Mouse (Mus musculus): ENCODE data around the gene Krtap1-3. TPM values are rescaled to one million over a fixed set of nuclear protein-coding genes. Genes with fewer than 3 reads are reported as not detected.

The Krtap1-3 gene
- polyA plus RNA-seq (2015; fragmentation: Nextera tagmentation; extraction: Ambion mirVana) = not detected in 2 replicates

DNA sequence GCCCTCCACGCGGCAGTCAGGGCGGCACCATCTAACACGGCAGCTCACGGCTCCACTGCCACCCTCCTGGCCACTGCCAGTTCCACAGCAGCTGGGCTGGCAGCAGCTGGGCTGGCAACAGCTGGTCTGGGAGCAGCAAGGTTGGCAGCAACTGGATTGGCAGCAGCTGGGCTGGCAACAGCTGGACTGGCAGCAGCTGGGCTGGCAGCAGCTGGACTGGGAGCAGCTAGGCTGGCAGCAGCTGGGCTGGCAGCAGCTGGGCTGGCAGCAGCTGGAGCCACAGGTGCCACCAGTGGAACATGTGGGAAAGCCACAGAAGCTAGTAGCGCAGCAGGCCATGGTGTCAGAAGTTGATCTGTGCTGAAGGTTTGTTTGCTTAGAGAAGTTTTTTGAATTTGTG lies at the start of gene Krtap1-3:
TSS of gene Krtap1-3 (minus strand) at position 359 of the 400 bp plus-strand sequence.
- DNase-seq (no peak), ATAC-seq (no peak)
- TF ChIP-seq EP300 (IDR thresholded peaks at IDR 0.05; ENCODE audit: low read depth) (no peak), CTCF (IDR thresholded peaks at IDR 0.05; ENCODE audit: low read depth) (no peak)
- no peaks in the 10 kb centered on the region for H3K9me3 ChIP-seq (ENCODE audit: low read length)
- H3K27ac ChIP-seq (ENCODE audit: low read depth) = no peak within 1 kb of the TSS
- H3K4me3 ChIP-seq (ENCODE audit: low read depth, low read length) = no peak within 1 kb of the TSS
- H3K27me3 ChIP-seq (ENCODE audit: insufficient read depth, low read length) = no peaks in the 10 kb centered on the region
- H3K4me1 ChIP-seq (ENCODE audit: insufficient read depth) = no peaks in the 10 kb centered on the region
- no peak within 1 kb of the TSS for H3K4me2 ChIP-seq (ENCODE audit: low read depth, low read length)
- H3K36me3 ChIP-seq (replicated peaks; ENCODE audit: insufficient read depth, low read length) = no peaks in the 10 kb centered on the region
- 78% methylated on average over 6 of the region's 6 CpGs for WGBS (ENCODE audit: insufficient replicate concordance)
- H3K9ac ChIP-seq (replicated peaks) = no peak within 1 kb of the TSS

DNA sequence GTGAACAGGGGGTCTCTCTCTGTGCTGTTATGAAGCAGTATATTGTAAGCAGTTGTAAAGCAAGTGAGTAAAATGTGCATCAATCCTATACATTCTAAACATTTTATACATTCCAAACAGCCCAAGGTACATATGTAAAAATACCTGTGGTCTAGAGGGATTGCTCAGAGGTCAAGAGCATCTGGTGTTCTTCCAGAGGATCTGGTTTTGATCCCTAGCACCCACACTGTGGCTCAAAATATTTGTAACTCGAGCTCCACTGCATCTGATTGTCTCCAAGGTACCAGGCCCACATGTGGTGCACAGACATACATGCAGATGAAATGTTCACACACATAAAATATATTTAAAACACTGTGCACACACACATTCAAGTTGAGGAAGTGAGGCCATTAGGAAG lies 49.8 kb upstream of the Krtap1-3 start:
- H3K27me3 ChIP-seq (ENCODE audit: insufficient read depth, low read length) = no peaks in the 10 kb centered on the region
- H3K9me3 ChIP-seq (ENCODE audit: low read length) = no peaks in the 10 kb centered on the region
- no peak overlapping the region for H3K4me2 ChIP-seq (ENCODE audit: low read depth, low read length)
- no peak overlapping the region for H3K27ac ChIP-seq (ENCODE audit: low read depth)
- H3K4me1 ChIP-seq (ENCODE audit: insufficient read depth) = no peaks in the 10 kb centered on the region
- 13% methylated on average over 1 of the region's 1 CpGs for WGBS (ENCODE audit: insufficient replicate concordance)
- ATAC-seq = no peak
- H3K36me3 ChIP-seq (replicated peaks; ENCODE audit: insufficient read depth, low read length) = no peaks in the 10 kb centered on the region
- H3K4me3 ChIP-seq (ENCODE audit: low read depth, low read length) = no peak overlapping the region
- no peak for DNase-seq
- TF ChIP-seq EP300 (IDR thresholded peaks at IDR 0.05; ENCODE audit: low read depth) (no peak), CTCF (IDR thresholded peaks at IDR 0.05; ENCODE audit: low read depth) (no peak)
- no peak overlapping the region for H3K9ac ChIP-seq (replicated peaks)

DNA sequence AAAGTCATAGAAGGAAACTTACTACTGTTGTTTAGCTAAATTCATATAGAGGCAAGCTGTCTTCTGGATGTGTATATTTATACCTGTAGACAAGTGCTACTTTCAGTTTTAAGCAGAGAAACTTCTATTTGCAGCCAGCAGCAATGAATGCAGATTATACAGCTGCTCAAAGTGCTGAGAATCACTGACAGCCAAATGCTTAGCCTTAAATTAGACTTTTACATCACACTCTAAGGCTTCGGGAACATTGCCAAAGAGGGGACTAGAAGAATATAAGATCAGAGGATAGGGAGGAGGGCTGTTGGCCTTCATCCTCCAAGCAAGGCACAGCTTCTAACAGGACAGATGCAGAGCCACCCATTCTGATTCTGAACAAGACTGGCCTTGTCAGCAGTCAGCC lies 45.9 kb upstream of the Krtap1-3 start:
- ATAC-seq = no peak
- no peak overlapping the region for H3K4me2 ChIP-seq (ENCODE audit: low read depth, low read length)
- WGBS (ENCODE audit: insufficient replicate concordance) = 76% methylated on average over 1 of the region's 1 CpGs

DNA sequence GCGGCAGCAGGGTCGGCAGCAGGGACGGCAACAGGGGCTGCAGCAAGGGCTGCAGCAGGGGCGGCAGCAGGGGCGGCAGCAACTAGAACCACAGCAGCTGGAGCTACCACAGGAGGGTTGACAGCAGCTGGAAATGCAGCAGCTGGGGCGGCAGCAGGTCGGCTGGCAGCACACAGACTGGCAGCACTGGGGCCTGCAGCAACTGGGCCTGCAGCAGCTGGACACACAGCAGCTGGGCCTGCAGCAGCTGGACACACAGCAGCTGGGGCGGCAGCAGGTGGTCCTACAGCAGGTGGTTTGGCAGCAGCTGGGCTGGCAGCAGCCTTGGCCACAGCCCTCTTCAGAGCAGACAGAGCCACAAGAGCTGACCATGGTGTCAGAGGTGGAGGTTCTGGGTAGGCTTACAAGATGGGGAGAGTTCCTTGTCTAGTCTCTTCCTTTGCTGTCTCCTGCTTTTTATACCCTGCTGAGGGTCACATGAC lies 43.6 kb upstream of the Krtap1-3 start, which contains the start of gene Krtap4-2:
TSS of gene Krtap4-2 (minus strand) at position 432 of the 482 bp plus-strand sequence.
- no peak within 1 kb of the TSS for H3K27ac ChIP-seq (ENCODE audit: low read depth)
- no peak within 1 kb of the TSS for H3K4me2 ChIP-seq (ENCODE audit: low read depth, low read length)
- H3K36me3 ChIP-seq (replicated peaks; ENCODE audit: insufficient read depth, low read length) = no peaks in the 10 kb centered on the region
- no peak within 1 kb of the TSS for H3K9ac ChIP-seq (replicated peaks)
- 32% methylated on average over 8 of the region's 8 CpGs for WGBS (ENCODE audit: insufficient replicate concordance)
- no peaks in the 10 kb centered on the region for H3K4me1 ChIP-seq (ENCODE audit: insufficient read depth)
- no peaks in the 10 kb centered on the region for H3K9me3 ChIP-seq (ENCODE audit: low read length)
- no peaks in the 10 kb centered on the region for H3K27me3 ChIP-seq (ENCODE audit: insufficient read depth, low read length)
- H3K4me3 ChIP-seq (ENCODE audit: low read depth, low read length) = no peak within 1 kb of the TSS
- DNase-seq = no peak
- no peak for ATAC-seq
- TF ChIP-seq EP300 (IDR thresholded peaks at IDR 0.05; ENCODE audit: low read depth) (no peak), CTCF (IDR thresholded peaks at IDR 0.05; ENCODE audit: low read depth) (no peak)

More for the DNA sequence above, 45.9 kb upstream of the Krtap1-3 start:
- Histone ChIP-seq H3K4me3 (ENCODE audit: low read depth, low read length) (no peak overlapping the region), H3K9ac (replicated peaks) (no peak overlapping the region), H3K4me1 (ENCODE audit: insufficient read depth) (no peaks in the 10 kb centered on the region), H3K27ac (ENCODE audit: low read depth) (no peak overlapping the region), H3K36me3 (replicated peaks; ENCODE audit: insufficient read depth, low read length) (no peaks in the 10 kb centered on the region), H3K27me3 (ENCODE audit: insufficient read depth, low read length) (no peaks in the 10 kb centered on the region), H3K9me3 (ENCODE audit: low read length) (no peaks in the 10 kb centered on the region)
- no peak for TF ChIP-seq EP300 (IDR thresholded peaks at IDR 0.05; ENCODE audit: low read depth)
- TF ChIP-seq CTCF (IDR thresholded peaks at IDR 0.05; ENCODE audit: low read depth) = no peak
- DNase-seq = no peak

DNA sequence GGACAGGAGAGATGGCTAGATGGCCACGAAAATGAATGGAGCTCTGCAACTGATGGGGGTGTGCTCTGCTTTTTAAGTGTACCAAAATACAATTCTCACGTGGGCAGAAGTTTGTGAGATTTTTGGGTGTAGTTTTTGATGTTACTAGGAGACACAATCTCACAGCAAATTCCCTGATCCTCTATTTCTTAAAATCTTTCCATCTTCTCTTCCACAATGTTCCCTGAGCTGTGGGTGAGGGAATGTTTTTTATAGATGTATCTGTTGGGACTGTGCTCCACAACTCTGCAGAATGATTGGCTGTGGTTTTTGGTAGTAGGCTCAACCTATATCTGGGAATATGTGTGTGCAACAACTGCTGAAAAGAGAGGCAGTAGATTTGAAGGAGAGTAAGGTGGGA lies 42.2 kb upstream of the Krtap1-3 start:
- Histone ChIP-seq H3K9me3 (ENCODE audit: low read length) (no peaks in the 10 kb centered on the region), H3K4me1 (ENCODE audit: insufficient read depth) (no peaks in the 10 kb centered on the region), H3K27ac (ENCODE audit: low read depth) (no peak overlapping the region), H3K27me3 (ENCODE audit: insufficient read depth, low read length) (no peaks in the 10 kb centered on the region), H3K9ac (replicated peaks) (no peak overlapping the region), H3K4me2 (ENCODE audit: low read depth, low read length) (no peak overlapping the region), H3K4me3 (ENCODE audit: low read depth, low read length) (no peak overlapping the region), H3K36me3 (replicated peaks; ENCODE audit: insufficient read depth, low read length) (no peaks in the 10 kb centered on the region)
- 53% methylated on average over 2 of the region's 2 CpGs for WGBS (ENCODE audit: insufficient replicate concordance)
- no peak for ATAC-seq
- TF ChIP-seq CTCF (IDR thresholded peaks at IDR 0.05; ENCODE audit: low read depth) (no peak), EP300 (IDR thresholded peaks at IDR 0.05; ENCODE audit: low read depth) (no peak)
- no peak for DNase-seq

DNA sequence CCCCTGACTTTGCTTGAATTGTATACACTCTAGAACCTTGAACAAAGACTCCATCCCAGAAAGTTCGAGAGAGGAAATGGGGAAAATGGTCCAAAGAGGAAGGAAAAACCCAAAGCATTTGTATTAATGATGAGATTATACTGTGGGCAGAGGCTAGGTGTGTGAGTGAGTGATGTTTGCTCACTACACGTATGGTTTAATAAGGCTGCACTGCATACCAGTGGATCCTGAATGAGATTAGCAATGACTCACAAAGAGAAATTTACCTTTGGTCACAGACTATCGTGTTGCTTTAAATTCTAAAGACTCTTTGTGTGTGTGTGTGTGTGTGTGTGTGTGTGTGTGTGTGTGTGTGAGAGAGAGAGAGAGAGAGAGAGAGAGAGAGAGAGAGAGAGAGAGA lies 39.8 kb upstream of the Krtap1-3 start:
- Histone ChIP-seq H3K36me3 (replicated peaks; ENCODE audit: insufficient read depth, low read length) (no peaks in the 10 kb centered on the region), H3K4me1 (ENCODE audit: insufficient read depth) (no peaks in the 10 kb centered on the region), H3K4me3 (ENCODE audit: low read depth, low read length) (no peak overlapping the region), H3K9me3 (ENCODE audit: low read length) (no peaks in the 10 kb centered on the region), H3K9ac (replicated peaks) (no peak overlapping the region), H3K4me2 (ENCODE audit: low read depth, low read length) (no peak overlapping the region), H3K27me3 (ENCODE audit: insufficient read depth, low read length) (no peaks in the 10 kb centered on the region), H3K27ac (ENCODE audit: low read depth) (no peak overlapping the region)
- no peak for TF ChIP-seq CTCF (IDR thresholded peaks at IDR 0.05; ENCODE audit: low read depth)
- no peak for TF ChIP-seq EP300 (IDR thresholded peaks at IDR 0.05; ENCODE audit: low read depth)
- no peak for ATAC-seq
- 63% methylated on average over 3 of the region's 3 CpGs for WGBS (ENCODE audit: insufficient replicate concordance)
- no peak for DNase-seq

DNA sequence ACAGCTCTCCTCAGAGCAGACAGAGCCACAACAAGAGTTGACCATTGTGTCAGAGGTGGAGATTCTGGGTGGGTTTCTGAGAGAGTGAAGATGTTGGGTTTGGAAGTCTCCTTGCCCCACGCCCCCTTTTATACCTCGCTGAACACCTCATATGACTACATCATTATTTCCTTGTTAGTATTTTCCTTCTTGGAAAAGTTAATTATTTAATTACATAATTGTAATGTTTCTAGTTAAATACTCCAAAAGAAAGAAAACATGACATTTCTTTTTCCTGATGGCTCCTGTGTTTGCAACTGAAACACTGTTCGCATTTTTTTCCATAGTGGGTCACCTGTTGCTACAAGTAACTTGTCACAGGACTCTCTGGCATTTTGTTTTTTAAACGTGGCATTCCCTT lies 37.0 kb upstream of the Krtap1-3 start, which contains the start of gene Krtap4-1:
TSS of gene Krtap4-1 (minus strand) at position 101 of the 400 bp plus-strand sequence.
- H3K9ac ChIP-seq (replicated peaks) = no peak within 1 kb of the TSS
- no peaks in the 10 kb centered on the region for H3K4me1 ChIP-seq (ENCODE audit: insufficient read depth)
- no peaks in the 10 kb centered on the region for H3K27me3 ChIP-seq (ENCODE audit: insufficient read depth, low read length)
- WGBS (ENCODE audit: insufficient replicate concordance) = 70% methylated on average over 4 of the region's 4 CpGs
- no peaks in the 10 kb centered on the region for H3K9me3 ChIP-seq (ENCODE audit: low read length)
- H3K27ac ChIP-seq (ENCODE audit: low read depth) = no peak within 1 kb of the TSS
- no peak for DNase-seq
- H3K36me3 ChIP-seq (replicated peaks; ENCODE audit: insufficient read depth, low read length) = no peaks in the 10 kb centered on the region
- H3K4me3 ChIP-seq (ENCODE audit: low read depth, low read length) = no peak within 1 kb of the TSS
- H3K4me2 ChIP-seq (ENCODE audit: low read depth, low read length) = no peak within 1 kb of the TSS
- ATAC-seq = no peak
- TF ChIP-seq CTCF (IDR thresholded peaks at IDR 0.05; ENCODE audit: low read depth) (no peak), EP300 (IDR thresholded peaks at IDR 0.05; ENCODE audit: low read depth) (no peak)

All from liver, postnatal 0 days (tissue).